Mouse (Mus musculus) ES-Bruce4 (cell line): ENCODE results near the gene Cldn6. TPM values are rescaled to one million over a fixed set of nuclear protein-coding genes. Genes with fewer than 3 reads are reported as not detected.

Experiments used
- H3K27ac ChIP-seq: 2 replicates; pipeline ENCODE4 v1.5.1; 2012; ENCODE audit warnings: low read length, inconsistent platforms; ENCODE audit not compliant: insufficient read depth
- H3K27me3 ChIP-seq: 2 replicates; pipeline ENCODE4 v1.6.1; 2012; ENCODE audit warnings: mild to moderate bottlenecking, low read length, inconsistent platforms; ENCODE audit not compliant: control insufficient read depth, poor library complexity, insufficient read depth, severe bottlenecking
- H3K36me3 ChIP-seq: 2 replicates; pipeline ENCODE4 v1.6.1; 2012; ENCODE audit warnings: inconsistent platforms, mild to moderate bottlenecking, low read length, moderate library complexity; ENCODE audit not compliant: control insufficient read depth, poor library complexity, insufficient read depth, severe bottlenecking
- H3K4me1 ChIP-seq: one replicate; pipeline ENCODE4 v1.8.1; 2011; ENCODE audit warnings: low read length; ENCODE audit not compliant: control insufficient read depth, insufficient read depth
- H3K4me3 ChIP-seq: 2 replicates; pipeline ENCODE4 v1.5.1; 2011; ENCODE audit warnings: low read depth, mild to moderate bottlenecking, low read length
- H3K9ac ChIP-seq: 2 replicates; pipeline ENCODE4 v1.6.1; 2012; ENCODE audit warnings: low read depth, mild to moderate bottlenecking, inconsistent platforms; ENCODE audit not compliant: poor library complexity, severe bottlenecking
- H3K9me3 ChIP-seq: replicated peaks from 2 replicates; pipeline ENCODE4 v1.6.1; 2012; ENCODE audit warnings: mild to moderate bottlenecking, low read length, inconsistent platforms; ENCODE audit not compliant: control insufficient read depth, poor library complexity, insufficient read depth, severe bottlenecking
- CTCF ChIP-seq: IDR thresholded peaks from one replicate; pipeline ENCODE4 v1.8.1; 2011; ENCODE audit warnings: low read depth, low read length
- EP300 ChIP-seq: IDR thresholded peaks from 2 replicates; pipeline ENCODE4 v1.6.1; 2011; ENCODE audit warnings: low read depth, low read length; ENCODE audit not compliant: insufficient read depth
- POLR2A ChIP-seq: IDR thresholded peaks from one replicate; pipeline ENCODE4 v1.8.1; 2011; ENCODE audit warnings: low read length; ENCODE audit not compliant: insufficient read depth
- polyA plus RNA-seq: library from polyadenylated mRNA; stranded (reverse); fragments of >200 nt; gene quantifications from 2 replicates; pipeline ENCODE4 v1.2.4, GENCODE M21; 2011; ENCODE audit warnings: low read depth; ENCODE audit not compliant: missing spikeins, insufficient read depth, insufficient read length

Cldn6 gene
- polyA plus RNA-seq: 300 and 333 TPM in 2 replicates

GRCm38 (mm10) chr17:23679127-23679835 is at the start of gene Cldn6:
TSS of gene Cldn6 (plus strand) at chr17:23679249.
- no peaks in the 10 kb centered on the region for H3K27me3 ChIP-seq
- H3K4me3 ChIP-seq: peak within 1 kb of the TSS; percentile 80
- 0 out of 2 replicates have a peak, but pooled peaks cover 6% of the 10 kb centered on the region for H3K36me3 ChIP-seq
- no peak for TF ChIP-seq CTCF
- peak; percentile 94 for TF ChIP-seq POLR2A
- TF ChIP-seq EP300: peak; percentile 71
- no peaks in the 10 kb centered on the region for H3K9me3 ChIP-seq
- peak within 1 kb of the TSS; percentile 38 for H3K9ac ChIP-seq
- H3K27ac ChIP-seq: no peak within 1 kb of the TSS
- peaks cover 13% of the 10 kb centered on the region for H3K4me1 ChIP-seq

- peaks cover 4% of the 10 kb centered on the region for H3K4me1 ChIP-seq
- H3K9me3 ChIP-seq: no peaks in the 10 kb centered on the region
- H3K27ac ChIP-seq: no peak overlapping the region
- H3K4me3 ChIP-seq: peak overlapping the region; percentile 16; the same call in 1 of the 2 replicates
- H3K9ac ChIP-seq: peak overlapping the region; percentile 14; the same call in 1 of the 2 replicates
- no peaks in the 10 kb centered on the region for H3K27me3 ChIP-seq
- TF ChIP-seq EP300 (0 out of 2 replicates have a peak, but pooled peaks have one; percentile 11), CTCF (peak; percentile 92), POLR2A (no peak)
- no peaks in the 10 kb centered on the region for H3K36me3 ChIP-seq
Measured at GRCm38 (mm10) chr17:23630195-23631020, 48.6 kb upstream of the Cldn6 start.

GRCm38 (mm10) chr17:23631241-23631640 is 47.8 kb upstream of the Cldn6 start:
- peak overlapping the region; percentile 14; the same call in 1 of the 2 replicates for H3K9ac ChIP-seq
- H3K4me3 ChIP-seq: peak overlapping the region; percentile 12; the same call in 1 of the 2 replicates
- no peaks in the 10 kb centered on the region for H3K36me3 ChIP-seq
- no peaks in the 10 kb centered on the region for H3K27me3 ChIP-seq
- no peaks in the 10 kb centered on the region for H3K9me3 ChIP-seq
- peaks cover 4% of the 10 kb centered on the region for H3K4me1 ChIP-seq
- TF ChIP-seq EP300 (no peak), POLR2A (no peak), CTCF (no peak)
- no peak overlapping the region for H3K27ac ChIP-seq

GRCm38 (mm10) chr17:23644613-23645495 is 34.2 kb upstream of the Cldn6 start, which contains the start of gene Mmp25:
TSS of gene Mmp25 (minus strand) at chr17:23645277.
- TF ChIP-seq EP300: peak; percentile 25; the same call in 1 of the 2 replicates
- TF ChIP-seq POLR2A: no peak
- H3K27ac ChIP-seq: no peak within 1 kb of the TSS

GRCm38 (mm10) chr17:23645894-23646293 is 33.2 kb upstream of the Cldn6 start:
- Histone ChIP-seq H3K4me1 (peaks cover 2% of the 10 kb centered on the region), H3K9me3 (no peaks in the 10 kb centered on the region), H3K27ac (no peak overlapping the region), H3K36me3 (no peaks in the 10 kb centered on the region), H3K4me3 (no peak overlapping the region), H3K9ac (no peak overlapping the region), H3K27me3 (no peaks in the 10 kb centered on the region)
- TF ChIP-seq CTCF (no peak), EP300 (no peak), POLR2A (no peak)

More at GRCm38 (mm10) chr17:23644613-23645495, 34.2 kb upstream of the Cldn6 start, which contains the start of gene Mmp25:
- H3K9ac ChIP-seq: peak within 1 kb of the TSS; percentile 63
- H3K4me3 ChIP-seq: peak within 1 kb of the TSS; percentile 66
- no peaks in the 10 kb centered on the region for H3K27me3 ChIP-seq
- peaks cover 2% of the 10 kb centered on the region for H3K4me1 ChIP-seq
- no peaks in the 10 kb centered on the region for H3K9me3 ChIP-seq
- no peaks in the 10 kb centered on the region for H3K36me3 ChIP-seq
